Mouse (Mus musculus) cerebellum, adult 11-12 months (tissue): ENCODE measurements around the gene Fars2.
A peak's percentile ranks its signal among the peaks of the same experiment; 100 is the strongest.

Experiments used
- DNase-seq: peaks from one replicate; pipeline ENCODE4 v3.0.0; 2022

The Fars2 gene

DNA sequence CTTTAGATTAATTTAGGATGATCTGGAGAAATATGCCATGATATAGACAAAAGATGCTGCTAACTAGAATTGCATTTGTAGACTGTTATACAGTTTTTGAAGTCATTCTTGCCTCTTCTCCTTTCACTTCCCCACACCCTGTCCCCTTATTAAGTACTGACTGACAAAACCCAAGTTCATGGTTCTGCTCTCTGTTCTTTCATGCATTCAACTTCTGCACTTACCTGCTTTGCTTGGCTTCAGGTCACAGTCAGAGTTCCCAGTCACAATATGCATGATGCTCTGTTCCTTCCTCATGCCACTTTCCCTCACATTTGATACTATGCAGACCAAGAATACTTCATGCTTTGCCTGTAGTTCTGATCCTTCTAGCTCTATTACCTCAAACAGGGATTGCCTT lies 105.5 kb downstream of the Fars2 start:
- no peak for DNase-seq

DNA sequence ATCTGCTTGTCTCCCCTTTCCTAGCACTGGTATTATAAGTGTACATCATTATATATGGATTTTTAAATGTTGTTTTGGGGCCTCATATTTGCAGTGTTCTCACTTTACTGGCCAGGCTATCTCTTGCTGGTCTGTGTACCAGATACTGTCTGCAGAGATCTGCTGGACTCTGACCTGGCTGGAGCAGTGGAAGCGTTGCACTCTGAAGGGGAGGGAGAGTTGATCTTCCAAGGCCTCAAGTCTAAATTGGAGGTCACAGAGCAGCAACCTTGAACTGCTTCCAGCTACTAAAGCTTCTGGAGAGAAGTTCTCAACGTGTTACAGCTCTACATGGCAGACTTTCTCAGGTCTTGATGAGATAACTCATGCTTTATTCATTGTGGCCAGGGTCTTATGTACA lies 107.2 kb downstream of the Fars2 start:
- DNase-seq, result no peak

DNA sequence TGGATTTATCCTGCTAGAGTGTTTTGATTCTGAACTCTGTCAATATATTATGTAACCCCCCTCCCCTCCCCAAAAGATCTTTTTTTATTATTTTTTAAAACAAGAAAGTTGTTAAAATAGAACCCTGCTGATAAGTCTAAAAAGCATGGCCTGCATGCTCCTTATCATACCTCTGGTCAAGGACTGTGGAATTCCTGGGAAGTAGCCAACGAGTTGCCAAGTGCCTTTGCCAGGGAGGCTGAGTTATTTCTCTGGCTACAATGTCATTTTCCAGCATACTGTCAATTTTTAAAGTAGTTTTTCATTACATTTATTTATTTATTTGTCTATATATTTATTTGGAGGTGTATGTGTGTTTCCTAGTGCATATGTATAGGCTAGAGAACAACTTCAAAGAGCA lies 125.0 kb downstream of the Fars2 start:
- DNase-seq, result no peak

DNA sequence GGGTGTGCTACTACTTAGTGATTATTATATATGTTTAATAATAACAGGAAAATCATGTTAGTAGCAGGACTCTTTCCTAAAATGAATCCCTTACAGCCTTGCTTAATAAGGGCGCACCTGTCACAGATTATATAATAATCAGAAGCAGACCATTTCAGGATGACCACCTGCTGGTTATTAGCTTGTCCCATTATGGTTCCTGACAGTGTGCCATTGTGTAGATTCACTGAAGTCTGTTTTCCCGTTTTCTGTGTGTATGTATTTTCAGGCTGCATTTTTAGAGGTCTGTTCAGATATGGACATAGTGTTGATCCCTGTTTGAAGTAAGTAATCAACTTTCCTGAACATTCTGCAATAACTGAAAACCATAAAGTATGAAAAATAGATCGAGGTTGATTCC lies 136.7 kb downstream of the Fars2 start:
- DNase-seq, result peak; percentile 48

DNA sequence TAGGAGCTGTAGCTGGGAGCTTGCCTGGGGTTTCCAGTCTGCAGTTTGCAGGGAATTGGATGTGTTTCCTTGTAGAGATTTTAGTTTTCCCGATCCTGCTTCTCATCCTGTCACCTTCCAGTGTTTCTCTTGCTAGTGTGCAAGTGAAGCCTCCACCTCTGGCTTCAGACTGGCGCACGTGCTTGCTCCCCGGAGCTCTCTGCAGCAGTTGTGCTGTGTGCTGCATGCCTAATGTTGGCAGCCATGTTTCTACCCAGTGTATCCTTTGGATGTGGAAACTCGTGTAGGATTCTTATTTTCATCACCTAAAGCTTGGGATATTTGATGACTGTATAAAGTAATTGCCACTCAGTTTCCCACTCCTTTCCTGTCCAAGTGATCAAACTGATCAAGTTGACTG lies 140.0 kb downstream of the Fars2 start:
- no peak for DNase-seq

DNA sequence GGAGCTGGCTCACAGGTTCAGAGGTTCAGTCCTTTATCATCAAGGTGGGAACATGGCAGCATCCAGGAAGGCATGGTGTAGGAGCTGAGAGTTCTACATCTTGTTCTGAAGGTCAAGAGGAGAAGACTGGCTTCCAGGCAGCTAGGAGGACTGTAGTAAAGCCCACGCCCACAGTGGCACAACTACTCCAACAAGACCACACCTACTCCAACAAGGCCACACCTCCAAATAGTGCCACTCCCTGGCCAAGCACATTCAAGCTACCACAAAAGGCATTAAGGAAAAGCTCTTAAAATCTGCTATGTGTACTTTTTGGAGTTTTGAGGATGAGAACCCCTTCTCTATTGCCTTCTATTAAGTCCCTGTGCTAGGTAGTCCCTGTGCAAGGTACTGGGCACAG lies 142.5 kb downstream of the Fars2 start:
- DNase-seq, result no peak

DNA sequence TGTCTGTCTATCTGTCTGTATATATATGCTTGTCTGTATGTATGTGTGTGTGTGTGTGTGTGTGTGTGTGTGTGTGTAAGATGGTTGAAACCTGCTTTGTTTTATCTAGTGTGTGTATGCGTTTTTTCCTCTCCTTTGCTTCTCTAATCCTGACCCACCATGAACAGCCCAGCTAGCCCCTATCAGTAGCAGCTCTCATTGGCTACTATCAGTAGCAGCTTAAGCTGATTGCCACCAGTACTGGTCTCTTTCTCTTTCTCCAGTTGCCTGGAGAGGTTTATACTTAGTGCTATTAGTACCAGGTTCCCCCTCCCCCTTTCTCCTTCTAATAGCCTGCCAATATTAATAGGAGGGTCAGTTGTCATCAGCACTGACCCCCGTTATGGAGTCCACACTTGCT lies 144.1 kb downstream of the Fars2 start:
- no peak for DNase-seq

DNA sequence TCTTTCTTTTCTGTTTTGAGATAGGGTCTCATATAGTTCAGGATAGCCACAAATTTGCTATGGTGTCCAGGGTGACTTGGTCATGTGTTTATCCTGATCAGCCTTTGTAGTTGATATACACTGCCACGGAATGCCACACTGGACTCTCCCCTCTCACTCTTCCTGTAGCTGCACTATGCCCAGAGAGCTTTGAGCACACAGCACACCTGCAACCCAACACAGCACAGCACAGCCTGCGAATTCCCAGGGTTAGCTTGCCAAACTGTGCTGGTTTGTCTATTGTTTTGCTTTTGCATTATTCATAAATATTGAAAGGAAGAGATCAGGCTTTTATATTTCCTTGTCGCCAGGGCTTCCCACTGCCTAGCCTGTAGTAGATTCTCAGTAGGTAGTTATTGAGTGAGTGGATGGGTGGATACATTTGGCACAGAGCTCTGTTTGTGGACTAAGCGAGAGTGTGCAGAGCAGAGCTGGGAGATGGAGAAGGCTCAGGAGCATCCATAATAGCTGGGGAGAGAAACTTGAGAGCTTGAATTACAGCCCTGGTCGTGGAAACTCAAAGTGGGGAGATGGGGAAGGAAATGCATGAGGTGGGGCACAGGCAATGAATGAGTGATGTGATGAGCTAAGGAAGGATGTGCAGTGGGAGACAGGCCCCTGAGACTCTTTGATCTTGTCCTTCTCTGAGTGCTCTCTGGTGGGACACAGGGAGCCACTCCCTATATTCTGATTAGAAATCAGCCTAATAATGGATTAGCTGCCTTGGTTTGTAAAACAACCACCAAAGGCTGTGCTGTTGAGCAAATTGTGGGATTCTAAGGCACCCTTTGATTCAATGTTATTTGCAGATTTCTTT lies 146.3 kb downstream of the Fars2 start:
- no peak for DNase-seq

DNA sequence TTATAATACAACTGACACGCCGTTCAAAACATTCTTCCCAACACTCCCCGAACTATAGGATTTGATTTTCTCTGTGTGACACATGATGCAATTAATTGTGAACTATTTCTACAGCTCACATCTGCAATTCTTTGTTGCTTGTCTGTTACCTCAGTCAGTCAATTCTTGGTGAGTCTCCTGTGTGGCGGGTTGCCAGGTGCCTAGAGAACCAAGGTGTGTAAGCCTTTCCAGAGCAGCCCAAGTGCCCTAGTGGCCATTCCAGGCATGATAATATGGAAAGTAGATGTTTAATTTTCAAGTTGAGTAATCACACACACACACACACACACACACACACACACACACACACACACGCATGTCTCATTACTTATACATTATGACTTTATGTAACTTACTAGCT lies 147.2 kb downstream of the Fars2 start:
- DNase-seq, result no peak

DNA sequence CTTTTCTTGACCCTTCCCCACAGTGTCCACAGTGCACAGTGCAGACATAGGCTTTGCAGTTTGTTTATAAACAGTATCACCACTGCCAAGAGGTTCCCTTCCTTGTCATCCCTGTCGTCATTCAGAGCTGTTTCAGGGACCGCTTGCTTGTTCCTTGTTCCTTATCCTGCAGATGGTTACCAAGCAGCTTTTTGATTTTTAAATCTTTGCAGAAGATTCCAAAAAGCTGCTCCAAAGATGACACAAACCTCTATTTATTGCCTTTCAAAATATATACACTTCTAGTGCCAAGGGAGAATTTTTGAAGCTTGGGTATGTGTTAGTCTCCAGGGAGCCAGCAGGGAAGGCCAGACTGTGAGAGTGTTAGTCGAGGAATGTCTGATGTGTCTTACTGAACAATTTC lies 148.1 kb downstream of the Fars2 start:
- no peak for DNase-seq

DNA sequence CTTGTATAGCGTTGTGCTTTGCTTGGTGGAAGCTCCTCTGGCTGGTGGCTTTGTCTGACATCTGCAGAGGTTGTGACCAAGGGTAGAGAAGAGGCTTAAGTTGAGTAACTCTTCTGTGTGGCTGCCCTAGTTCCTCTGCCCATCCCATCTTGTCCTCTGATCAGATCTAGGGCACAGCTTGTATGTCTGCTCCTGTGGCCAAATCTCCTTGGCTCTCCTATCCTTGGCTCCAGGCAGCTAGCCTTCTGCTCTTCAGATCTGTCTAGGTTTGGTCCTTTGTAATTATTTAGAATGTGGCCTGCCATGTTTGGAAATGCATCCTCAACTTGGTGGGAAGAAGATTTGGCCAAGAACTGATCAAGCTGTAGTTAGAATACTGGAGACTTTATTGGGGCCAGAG lies 150.2 kb downstream of the Fars2 start:
- DNase-seq, result peak; percentile 12

DNA sequence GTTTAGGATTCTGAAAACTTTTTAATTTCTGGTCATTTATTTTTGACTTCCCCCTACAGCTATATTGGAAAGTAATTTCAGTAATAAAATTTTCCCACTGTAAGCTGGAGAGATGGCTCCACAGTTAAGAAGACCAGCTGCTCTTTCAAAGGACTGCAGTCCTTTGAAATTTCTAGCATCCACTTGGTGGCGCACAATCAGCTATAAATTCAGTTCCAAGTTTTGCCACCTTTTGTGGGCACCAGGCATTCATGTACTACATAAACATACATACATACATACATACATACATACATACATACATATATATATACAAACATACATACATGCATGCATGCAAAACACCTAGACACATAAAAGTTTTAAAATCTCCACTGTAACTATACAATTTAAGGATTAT lies 153.7 kb downstream of the Fars2 start:
- DNase-seq, result no peak

DNA sequence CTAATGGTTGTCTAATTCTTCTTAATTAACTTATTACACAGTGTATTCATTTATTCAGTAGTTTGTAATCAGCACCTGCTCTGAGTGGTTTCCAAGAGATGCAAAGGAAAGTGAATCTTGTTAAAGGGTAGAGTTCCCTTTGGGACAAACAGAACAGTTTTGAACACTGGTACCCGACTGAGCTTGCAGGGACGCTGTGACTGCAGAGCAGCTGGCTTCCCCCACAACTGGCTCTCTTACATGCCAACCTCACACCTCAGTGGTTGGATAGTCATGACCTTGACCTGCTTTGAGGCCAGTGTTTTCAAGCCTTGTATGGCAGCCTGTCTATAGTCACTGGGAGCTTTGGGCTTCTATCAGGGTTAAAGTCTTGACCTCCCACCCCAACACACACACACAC lies 156.3 kb downstream of the Fars2 start:
- DNase-seq, result no peak

DNA sequence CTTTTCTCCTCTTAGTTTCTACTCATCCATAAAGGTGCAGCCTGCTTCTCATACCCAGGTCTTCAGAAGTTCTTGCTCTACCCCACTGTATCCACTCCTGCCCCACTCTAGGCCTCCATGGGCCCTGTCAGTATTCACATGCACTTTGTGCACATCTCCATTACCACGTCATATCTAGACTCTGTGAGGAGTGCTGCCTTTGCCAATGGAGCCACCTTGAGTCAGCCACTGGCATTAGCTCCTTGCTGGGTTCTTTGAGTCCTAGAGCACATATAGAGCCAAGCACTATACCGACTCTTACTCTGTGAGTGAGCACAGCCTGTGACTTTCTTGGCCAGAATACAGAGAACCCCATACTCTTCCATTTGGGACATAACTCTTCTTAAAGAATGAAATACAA lies 159.0 kb downstream of the Fars2 start:
- DNase-seq, result no peak

DNA sequence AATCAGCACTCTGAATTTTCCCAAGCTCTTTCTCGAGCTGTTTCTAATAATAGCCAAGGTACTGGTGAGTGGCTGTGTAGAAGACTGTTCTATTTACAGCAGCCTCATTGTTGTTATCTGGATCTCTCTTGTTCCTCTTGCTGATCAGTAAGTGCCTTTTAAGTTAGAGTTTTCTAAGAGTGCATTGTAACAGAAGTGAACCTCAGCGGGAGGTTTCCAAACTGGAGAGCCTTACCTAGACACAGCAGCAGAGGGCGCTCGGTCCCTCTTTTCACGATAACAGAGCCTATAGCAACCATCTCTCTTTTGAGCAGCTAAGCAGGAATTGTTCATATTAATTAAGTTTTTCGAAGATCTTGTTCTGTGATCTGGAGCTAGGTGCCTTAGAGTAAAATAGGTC lies 164.8 kb downstream of the Fars2 start:
- peak; percentile 41 for DNase-seq

DNA sequence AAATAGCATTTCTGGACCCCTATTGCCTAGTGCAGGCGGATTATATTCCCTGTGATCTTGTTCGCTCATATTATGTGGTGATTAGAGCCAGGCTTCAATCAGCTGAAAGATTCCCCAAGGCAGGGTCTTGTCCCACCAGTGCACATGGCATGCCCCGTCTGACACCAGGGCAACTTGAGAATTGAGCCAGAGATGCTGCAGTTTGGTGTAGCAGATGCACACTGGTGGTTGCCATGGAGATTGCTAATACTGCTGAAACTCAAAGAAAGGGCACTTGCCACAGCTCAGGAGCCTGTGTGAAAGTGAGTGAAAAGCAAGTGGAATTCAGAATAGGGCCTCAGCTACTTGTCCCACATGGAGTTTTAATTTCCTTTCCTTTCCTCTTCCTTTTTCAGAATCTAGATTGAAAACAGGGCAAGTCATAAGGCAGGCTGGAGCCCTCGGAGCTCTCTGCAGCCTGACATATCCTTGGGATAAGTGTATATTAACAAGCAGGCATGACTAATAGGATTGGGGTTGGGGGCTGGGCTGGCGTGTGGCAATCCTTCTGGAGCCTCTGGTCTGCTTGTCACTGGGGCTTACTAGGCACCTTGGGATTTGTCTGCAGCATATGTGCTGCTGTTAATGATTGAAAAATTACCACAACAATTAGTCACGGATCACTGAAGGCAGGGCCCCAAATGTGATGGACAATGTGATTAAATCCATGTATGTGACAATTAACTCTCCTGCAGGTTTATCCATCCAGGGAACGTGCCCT lies 165.8 kb downstream of the Fars2 start:
- DNase-seq, result no peak

DNA sequence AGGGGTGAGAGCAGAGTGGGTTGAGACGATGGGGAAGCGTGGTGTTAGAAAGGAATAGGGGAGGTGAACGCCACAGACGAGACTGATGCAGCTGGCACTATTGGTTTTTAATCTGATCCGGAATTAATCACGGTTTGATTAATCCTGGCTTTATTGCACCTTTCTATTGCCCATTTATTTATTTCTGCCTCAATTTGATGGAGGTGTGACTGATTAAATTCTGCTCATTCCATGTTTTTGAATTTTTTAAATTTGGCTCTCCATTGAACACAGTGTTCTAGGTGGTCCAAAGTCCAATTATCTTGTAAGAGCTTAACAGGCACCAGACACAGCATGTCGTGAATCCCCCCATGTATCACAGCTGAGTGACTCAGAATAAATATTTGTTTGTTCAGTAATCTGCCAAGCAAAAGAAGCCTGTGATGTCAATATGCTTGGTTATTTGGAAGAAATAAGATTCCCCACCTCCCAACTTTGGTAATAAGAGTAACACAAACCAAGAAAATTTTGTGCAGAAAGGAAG lies 166.4 kb downstream of the Fars2 start:
- DNase-seq, result no peak

DNA sequence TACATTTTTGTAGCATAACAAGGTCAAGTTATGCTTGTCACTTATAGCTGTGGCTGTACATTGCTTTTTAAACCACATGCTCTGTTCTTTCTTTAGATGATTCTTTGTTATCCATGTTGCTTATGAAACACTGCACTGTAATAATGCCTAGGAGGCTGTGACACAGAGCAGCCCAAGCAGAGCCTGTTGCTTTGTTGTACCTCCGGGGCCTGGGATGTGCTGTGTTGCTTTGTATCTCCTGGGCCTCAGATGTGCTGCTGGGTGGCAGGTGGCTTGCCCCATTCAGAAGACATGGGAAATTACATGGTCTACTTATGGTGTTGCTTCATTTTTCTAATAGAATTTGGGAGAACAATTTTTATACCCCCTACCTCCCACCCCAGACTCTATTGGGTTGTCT lies 166.9 kb downstream of the Fars2 start:
- DNase-seq, result no peak

DNA sequence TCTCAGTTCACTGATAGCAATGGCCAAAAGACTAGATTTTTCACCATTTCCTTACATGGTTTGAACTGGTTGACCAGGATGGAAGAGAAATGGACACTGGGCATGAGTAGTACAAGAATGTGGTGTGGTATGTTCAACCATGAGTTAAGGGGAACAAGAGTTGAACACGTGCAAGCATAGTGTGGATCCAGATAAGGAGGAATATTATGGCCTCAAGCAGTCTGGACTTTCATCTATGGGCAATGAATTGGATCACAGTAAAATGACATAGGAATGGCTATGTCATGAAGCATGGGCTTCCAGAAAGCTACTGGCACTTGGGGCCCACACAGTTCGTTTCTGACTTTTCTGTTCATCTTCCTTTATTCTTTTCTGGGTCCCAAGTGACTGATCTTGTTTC lies 168.0 kb downstream of the Fars2 start:
- DNase-seq, result no peak

DNA sequence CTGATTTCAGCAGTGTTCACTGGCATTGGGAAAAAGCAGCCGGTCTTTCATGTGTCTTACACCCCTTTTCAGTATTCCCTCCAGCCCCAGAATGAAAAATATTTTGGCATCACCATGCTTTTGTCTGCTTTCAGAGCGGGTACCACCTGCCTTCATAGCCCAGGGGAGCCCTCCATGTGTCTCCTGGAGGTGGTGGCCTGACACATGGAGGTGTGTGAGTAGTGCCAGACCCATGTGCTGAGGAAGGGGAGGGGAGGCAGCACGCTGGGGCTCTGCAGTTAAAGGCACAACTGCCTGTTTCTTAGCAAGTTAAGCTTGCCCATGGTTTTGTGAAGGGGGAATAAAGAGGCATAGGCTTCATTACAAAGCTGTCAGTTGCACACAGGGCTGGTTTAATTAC lies 176.3 kb downstream of the Fars2 start:
- no peak for DNase-seq

DNA sequence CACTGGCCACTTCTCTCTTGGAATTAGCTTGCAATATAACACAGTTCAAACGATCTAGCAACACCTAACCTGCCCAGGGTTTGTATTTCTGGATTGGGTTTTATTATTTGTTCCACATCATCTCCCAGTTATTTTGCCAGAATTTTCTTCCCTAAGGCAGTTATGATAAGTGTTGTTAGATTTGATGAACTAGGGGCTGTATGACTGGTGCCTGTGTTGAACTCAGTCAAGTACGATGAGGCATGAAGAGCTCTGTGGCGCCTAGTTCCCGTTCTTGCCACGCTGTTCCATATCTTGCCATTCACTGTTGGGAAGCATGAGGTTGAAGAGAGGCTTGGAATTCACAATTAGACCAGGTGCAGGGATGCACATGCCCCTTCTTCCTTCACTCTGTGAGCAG lies 177.3 kb downstream of the Fars2 start:
- DNase-seq, result no peak

DNA sequence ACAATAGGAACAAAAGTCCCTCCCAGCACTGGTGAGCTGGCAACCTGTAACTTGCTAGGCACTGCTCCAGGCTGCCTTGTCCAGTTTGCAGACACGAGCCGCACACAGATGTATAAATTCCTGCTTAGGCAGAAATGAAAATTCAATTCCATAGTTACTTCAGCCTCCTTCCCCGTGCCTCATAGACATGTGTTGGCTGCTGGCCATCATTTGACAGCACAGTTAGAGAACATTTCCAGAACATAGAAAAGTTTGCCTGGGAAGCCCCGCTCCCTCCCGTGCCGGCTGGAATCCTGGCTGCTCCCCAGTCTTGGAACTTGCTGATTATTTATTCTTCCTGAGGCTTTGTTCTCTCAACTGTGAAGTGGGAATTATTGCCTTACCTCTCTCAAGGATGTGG lies 178.6 kb downstream of the Fars2 start:
- no peak for DNase-seq

DNA sequence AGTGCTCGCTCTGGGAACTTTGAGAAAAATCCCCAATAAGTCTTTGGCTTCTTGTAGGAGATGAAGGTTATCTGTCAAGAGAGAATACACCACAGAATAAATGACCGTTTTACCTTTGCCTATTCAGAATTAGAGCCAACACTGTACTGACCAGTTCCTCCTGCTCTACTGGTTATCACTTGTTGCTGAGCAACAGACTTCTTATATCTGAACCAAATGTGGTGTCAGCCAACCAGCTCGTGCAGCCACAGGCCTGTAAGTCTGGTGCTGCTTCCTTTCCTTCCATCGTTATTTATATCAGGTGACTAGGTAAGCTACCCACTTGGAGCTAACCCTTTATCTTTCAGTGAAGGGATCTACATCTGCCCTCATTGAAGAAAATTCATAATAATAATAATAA lies 179.4 kb downstream of the Fars2 start:
- DNase-seq, result no peak
